Mouse (Mus musculus) kidney, adult 18-20 months (tissue): ENCODE measurements around the gene Olfr701.

ENCODE experiments used
- DNase-seq: peaks from one replicate; pipeline ENCODE4 v3.0.0; 2021

Olfr701 gene

DNA sequence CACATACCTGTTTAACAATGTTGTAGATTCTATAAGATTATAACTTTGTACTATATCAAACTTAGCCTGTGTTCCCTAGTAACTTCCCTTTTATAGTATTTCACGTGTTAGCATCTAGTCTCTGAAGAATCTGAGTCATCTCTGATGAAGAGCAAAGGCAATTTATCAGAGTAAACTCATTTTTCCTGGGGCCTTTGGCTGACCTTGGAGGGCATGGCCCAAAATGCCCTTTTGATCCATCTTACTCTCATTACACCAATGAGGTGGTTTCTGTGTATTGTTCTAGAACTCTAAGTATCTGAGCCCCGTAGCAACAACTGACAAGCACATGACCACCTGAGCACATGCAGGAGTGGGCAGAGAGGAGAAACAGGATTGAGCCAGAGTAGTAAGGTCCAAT lies at the start of gene Olfr701:
Gene Olfr701 (plus strand): TSS at position 301 of the 400 bp plus-strand sequence.
- no peak for DNase-seq

DNA sequence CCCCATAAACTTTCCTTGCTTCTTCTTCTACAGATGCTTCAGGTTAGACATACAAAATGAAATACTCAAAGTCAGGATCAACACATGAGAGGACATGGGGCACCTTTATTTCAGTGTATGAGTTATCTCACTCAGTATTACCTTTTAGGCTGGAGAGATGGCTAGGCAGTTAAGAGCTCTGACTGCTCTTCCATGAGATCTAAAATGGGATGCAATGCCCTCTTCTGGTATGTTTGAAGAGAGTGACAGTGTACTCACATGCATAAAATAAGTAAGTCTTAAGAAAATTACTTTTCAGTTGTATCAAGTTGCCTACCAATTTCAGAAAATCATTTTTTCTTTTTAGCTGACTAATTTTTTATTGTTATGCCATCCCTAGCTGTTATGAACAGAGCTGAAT lies 25.6 kb upstream of the Olfr701 start:
- no peak for DNase-seq

DNA sequence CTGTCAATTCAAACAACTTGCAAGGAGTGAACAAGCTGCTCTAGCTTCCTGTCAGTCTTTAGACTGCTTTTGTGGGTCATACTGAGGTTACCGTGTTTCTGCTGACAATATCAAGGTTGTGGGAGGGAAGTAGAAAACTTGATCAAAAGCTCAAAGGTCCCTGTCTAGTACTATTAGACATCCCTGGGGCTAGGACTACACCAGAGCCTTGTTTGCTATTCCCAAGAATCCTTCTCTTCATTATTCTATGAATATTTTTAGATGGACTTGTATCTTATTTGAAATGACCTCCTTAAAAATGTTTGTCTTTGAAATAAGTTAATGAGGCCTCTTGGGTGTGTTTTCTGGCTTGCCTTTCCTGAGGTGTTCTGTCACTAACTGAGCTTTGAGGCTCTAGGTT lies 20.8 kb upstream of the Olfr701 start, which contains the start of gene Olfr699:
Gene Olfr699 (minus strand): TSS at position 101 of the 400 bp plus-strand sequence.
- no peak for DNase-seq

DNA sequence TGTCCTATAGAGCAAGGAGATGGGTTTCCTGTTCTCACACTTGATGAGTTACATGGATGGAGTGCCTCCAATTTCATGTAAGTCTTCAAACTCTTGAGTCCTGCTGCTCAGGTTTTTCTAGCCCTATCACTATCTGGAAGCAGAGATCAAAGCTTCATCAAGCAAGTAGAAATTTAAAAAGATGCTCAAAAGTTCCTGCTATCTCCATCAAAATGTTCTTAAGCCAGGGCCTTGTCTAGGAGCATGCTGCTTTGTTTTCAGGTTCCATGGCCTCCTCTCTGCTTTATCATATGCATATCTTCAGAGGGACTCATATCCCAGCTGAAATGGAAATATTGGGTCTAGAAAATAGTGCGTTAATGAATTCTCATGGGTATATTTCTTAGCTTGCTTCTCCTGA lies 5.2 kb upstream of the Olfr701 start, which contains the start of gene Olfr700:
Gene Olfr700 (minus strand): TSS at position 101 of the 400 bp plus-strand sequence.
- no peak for DNase-seq

DNA sequence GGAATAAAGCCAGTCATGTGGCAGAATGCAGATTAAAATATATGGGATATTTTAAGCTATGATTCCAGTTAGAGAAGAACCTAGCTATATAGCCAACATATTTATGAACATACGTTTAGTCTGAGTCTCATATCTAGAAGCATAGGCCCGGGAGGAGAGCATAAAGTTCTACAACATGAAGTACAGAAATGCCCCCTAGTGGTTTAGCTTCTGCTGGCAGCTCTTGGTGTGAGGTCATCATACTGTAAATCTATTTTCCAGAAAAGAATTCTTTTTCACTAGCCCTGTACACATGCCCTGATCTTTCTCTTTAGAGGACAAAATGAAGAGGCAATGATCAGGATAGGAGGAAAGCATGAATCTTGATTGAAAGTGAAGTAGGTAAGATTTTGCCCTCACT lies 1.8 kb downstream of the Olfr701 start:
- no peak for DNase-seq

DNA sequence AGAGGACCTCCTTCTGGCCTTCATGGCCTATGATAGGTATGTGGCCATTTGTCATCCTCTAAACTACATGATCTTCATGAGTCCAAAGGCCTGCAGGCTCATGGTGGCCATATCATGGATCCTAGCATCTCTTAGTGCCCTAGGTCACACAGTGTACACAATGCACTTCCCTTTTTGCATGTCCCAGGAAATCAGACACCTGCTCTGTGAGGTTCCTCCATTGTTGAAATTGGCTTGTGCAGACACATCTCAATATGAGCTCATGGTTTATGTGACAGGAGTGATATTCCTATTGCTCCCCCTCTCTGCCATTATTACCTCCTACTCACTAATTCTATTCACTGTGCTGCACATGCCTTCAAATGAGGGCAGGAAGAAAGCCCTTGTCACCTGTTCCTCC lies 4.5 kb downstream of the Olfr701 start:
- no peak for DNase-seq

DNA sequence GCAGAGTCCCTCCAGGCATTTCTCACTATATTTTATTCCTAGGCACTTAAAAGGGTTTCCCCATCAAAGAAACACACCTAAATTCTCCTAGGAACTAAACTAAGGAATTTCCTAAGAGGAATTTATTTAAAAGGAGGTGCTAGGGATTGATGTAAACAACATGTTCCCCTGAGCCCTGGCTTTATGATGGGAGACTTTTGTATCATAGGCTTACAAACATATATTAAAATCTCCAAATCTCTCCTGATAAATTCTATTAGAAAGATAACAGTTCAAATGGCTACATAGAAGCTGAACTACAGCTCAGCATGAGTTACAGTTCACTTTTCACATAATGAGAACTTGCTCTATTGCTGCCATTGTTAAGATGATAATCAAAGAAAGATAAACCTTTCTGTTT lies 19.9 kb downstream of the Olfr701 start, which contains the start of gene Olfr702:
Gene Olfr702 (minus strand): TSS at position 101 of the 400 bp plus-strand sequence.
- DNase-seq: no peak

DNA sequence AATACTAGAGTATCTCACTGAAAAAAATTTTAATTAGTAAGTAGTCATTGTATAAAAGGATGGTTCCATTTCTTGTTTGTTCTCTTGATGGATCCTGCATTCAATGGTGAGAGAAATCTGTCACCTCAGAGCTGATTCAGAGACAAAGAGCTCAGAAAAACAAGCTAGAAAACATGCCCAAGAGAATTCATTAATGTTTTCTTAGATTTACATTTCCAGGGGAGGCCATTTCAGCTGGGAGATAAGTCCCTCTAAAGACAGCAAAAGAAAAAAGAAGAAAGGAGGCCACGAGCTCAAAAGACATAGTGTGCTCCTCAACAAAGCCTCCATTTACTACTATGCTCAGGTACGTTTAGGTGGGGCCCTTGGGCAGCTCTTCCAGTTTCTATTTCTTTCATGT lies 29.1 kb downstream of the Olfr701 start, which contains the start of gene Olfr703:
Gene Olfr703 (plus strand): TSS at position 301 of the 400 bp plus-strand sequence.
- DNase-seq: no peak

DNA sequence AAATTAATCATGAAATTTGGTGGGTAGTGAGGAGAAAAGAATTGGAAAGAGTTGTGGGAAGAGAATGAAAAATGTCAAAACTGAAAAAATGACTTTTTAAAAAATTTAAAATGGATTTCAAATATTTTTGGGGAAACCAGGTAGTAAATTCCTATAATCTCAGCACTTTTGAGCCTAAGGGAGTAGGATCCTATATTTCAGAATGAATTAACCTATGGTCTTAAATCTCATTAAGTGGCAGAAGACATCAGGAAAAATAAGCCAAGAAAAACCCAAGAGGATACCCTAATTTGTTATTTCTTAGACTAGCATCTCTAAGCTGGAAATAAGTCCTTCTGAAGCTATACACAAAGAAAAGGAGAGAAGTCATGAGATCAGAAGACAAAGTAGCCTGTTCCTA lies 49.0 kb downstream of the Olfr701 start, which contains the start of gene Olfr704:
Gene Olfr704 (plus strand): TSS at position 301 of the 400 bp plus-strand sequence.
- DNase-seq: no peak
